Mouse (Mus musculus) cerebellum, adult 8-10 months (tissue): ENCODE results near the gene Olfr1058.
"Not testable (repeated sequence)": the region's sequence is repeated elsewhere in the genome, so short reads cannot be mapped to it uniquely, and the experiment has no call there.

Experiments
- DNase-seq: peaks from one replicate; pipeline ENCODE4 v3.0.0; 2022

Olfr1058 gene

DNA sequence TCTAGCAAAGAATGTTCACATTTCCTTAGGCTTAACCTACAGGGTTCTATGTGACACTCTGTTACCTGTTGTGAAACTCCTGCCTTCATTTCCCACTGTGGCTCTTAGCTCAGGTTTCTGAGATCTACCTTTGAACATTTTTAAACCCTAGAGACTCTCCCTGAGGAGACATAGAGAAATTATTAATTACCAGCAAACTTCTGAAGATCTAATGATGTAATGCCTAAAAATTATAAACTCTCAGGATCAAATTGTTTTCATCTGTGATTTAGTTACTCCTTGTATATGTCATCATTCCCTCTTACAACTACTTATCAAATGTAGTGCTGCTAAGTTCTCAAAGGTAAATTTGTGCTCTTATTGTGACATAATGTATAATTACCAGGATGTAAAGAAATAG is at the start of gene Olfr1058:
Olfr1058 (minus strand) TSS at position 101 of the 400 bp plus-strand sequence.
- not testable (repeated sequence) for DNase-seq

DNA sequence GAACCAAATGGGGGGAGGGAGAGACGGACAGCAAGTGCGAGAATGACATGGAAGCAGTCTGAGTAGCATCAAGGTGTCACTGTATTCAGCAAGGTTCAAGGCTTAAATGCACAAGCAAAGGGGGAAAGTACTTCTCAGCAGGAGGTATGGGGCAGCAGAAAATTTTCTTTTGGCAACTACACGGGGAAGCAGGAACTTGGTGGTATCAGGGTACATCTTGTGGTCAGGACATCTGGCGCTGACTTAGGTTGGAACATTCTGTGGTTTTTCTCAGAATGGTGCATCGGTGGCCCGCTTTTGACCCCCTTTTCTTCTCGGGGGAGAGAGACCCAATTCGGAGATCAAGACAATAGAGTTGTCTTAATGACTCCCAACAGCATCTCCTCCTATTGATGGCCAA is 40.1 kb upstream of the Olfr1058 start:
- DNase-seq, result not testable (repeated sequence)

DNA sequence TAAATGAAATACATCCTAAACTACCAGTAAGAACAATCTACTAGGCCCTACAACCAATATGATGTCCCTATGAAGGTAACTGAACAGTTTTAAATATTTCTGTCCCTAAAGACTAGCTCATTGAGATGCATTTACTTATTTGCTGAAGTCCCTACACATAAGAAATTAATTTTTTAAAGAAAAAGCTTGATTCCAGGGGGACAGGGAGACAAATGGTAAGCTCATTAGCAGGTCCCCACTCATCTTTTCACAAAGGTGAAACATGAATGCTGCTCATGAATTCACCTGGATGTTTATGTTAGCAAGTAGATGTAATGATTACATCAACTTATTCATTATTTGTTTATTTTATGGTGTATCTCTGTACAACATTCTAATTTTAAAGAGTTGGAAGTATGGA is 38.3 kb upstream of the Olfr1058 start, which contains the start of gene Olfr1062:
Olfr1062 (minus strand) TSS at position 101 of the 400 bp plus-strand sequence.
- DNase-seq, result not testable (repeated sequence)

DNA sequence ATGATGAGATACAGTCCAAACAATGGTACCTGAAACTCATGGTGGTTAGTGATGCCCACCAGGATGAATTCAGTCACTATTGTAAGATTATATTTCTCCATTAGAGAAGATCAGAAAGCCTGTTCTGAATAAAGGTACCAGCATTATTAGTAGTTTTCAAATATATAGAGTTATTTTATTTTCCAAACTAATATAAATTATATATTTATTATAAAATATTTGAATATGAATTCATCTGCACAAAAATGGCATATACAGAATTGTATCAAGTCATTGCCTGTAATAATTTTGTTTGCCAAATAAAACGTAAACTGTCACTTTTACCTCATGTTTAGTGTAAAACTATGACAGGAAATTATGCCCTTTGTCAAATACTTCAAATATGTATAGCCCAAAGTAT is 25.6 kb upstream of the Olfr1058 start, which contains the start of gene Olfr1061:
Olfr1061 (minus strand) TSS at position 101 of the 400 bp plus-strand sequence.
- no peak for DNase-seq

DNA sequence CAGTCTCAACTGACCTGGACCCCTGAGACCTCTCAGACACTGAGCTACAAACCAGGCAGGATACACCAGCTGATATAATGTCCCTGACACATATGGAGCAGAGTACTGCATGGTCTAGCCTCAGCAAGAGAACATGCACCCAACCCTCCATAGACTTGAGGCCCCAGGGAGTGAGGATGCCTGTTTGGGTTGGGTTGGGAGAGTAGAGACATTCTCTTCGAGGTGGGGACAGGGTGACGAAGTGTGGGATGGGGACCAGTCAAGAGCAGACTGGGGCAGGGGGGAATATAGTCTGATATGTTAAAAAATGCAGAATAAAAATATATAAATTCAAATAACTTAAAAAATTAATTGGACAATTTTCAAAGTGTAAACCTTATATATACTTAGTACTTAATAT is 6.8 kb upstream of the Olfr1058 start:
- no peak for DNase-seq

DNA sequence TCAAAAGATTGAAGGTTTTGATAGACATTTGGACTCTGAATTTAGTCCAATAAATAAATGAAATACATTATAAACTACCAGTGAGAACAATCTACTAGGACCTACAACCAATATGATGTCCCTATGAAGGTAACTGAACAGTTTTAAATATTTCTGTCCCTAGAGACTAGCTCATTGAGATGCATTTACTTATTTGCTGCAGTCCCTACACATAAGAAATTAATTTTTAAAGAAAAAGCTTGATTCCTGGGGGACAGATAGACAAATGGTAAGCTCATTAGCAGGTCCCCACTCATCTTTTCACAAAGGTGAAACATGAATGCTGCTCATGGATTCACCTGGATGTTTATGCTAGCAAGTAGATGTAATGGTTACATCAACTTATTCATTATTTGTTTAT is 10.1 kb downstream of the Olfr1058 start, which contains the start of gene Olfr1057:
Olfr1057 (minus strand) TSS at position 101 of the 400 bp plus-strand sequence.
- DNase-seq, result no peak

DNA sequence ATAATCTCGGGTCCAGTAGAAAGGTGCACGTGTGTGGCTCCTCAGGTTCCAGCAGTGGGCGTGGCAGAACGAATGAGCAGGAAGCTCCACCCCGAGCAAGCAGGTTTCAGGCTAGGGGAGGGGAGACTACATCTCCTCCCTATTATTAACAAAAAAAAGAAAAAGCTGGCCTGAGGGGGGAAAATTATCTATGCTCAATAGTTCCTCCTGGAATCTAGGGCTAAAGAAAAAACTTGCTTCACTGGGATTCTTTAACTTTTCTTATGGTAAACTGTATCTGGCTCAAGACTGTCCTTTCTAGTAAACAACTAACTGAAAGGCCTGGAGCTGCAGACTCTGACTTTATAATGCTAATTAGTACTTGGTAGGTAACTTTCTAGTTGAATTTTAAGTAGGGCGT is 22.0 kb downstream of the Olfr1058 start:
- DNase-seq, result not testable (repeated sequence)

DNA sequence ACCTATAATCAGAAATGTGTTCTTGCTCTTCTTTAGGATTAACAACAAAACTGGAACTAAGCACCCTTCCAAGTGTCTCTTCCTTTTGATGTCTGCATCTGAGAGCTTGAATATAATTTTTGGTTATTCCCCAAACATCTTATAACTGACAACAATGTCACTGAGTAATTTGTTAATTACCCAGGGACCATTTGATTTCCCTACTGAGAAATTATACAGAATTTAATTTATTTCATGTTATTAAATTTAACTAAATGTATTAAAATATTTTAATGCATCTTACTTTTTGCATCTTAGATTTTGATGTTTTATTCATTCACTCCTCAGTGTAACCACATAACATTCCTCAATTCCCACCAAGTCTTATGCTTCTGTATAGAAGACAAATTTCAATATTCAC is 26.0 kb downstream of the Olfr1058 start, which contains the start of gene Olfr1056:
Olfr1056 (minus strand) TSS at position 101 of the 400 bp plus-strand sequence.
- DNase-seq, result no peak

DNA sequence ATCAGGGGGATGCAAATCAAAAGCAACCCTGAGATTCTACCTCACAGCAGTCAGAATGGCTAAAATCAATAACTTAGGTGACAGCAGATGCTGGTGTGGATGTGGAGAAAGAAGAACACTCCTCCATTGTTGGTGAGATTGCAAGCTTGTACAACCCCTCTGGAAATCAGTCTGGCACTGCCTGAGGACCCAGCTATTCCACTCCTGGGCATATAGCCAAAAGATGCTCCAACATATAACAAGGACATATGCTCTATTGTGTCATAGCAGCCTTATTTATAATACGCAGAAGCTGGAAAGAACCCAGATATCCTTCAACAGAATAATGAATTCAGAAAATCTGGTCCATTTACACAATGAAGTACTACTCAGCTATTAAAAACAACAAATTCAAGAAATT is 36.6 kb downstream of the Olfr1058 start:
- not testable (repeated sequence) for DNase-seq

DNA sequence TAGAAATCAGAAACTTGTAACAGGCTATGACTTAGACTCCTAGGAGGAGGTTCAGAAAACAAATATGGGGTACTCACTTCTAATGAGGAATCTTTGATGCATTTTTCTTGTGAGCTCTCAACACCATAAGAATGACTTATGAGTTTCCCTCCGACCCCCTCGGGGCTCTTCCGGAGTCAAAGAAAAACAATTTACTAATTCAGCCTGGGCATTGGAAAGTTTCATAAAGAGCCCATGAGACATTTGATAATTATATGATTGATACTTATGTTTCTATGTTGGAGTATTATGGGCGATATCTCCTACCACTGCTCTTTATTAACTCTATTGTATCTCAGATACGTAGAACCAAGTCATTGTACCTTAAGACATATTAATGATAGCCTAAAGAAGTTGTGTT is 38.2 kb downstream of the Olfr1058 start, which contains the start of gene Olfr1055:
Olfr1055 (minus strand) TSS at position 101 of the 400 bp plus-strand sequence.
- no peak for DNase-seq

DNA sequence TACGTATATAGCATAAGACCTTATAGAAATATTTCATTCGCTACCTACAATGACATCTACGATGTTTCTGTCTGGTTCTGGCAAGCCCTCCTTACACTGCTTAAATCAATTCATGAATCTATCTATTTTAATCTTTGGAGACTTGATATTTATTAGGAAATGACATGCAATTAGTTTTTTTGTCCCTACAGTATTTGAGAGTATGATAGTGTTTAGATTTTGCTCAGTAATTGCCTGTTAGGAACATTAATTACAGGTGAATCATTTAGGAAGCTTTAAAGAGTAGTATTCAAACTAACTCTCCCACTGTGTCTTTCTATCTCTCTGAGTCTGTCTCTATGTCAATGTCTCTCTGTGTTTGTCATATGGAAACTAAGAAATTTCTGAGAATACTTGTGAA is 53.0 kb downstream of the Olfr1058 start, which contains the start of gene Olfr1054:
Olfr1054 (minus strand) TSS at position 101 of the 400 bp plus-strand sequence.
- no peak for DNase-seq
